Mouse (Mus musculus) brown adipose tissue, adult 24 weeks (tissue): ENCODE results near the gene Eno2. TPM values are rescaled to one million over a fixed set of nuclear protein-coding genes. Genes with fewer than 3 reads are reported as not detected.

Experiments
- H3K27ac ChIP-seq: fragments of 200-500 bp; replicated peaks from 2 replicates; pipeline ENCODE4 v1.5.1; 2012; ENCODE audit warnings: low read depth, mild to moderate bottlenecking, low read length
- H3K4me1 ChIP-seq: fragments of 200-500 bp; 2 replicates; pipeline ENCODE4 v1.6.1; 2012; ENCODE audit warnings: low read length, mixed read lengths; ENCODE audit not compliant: control insufficient read depth, insufficient read depth, insufficient read length
- H3K4me3 ChIP-seq: fragments of 200-500 bp; 2 replicates; pipeline ENCODE4 v1.5.1; 2012; ENCODE audit warnings: low read depth, mild to moderate bottlenecking, low read length, moderate library complexity; ENCODE audit not compliant: insufficient read depth
- polyA plus RNA-seq: library from polyadenylated mRNA; stranded (reverse); fragments of >200 nt; gene quantifications from 2 replicates; pipeline ENCODE4 v1.2.4, GENCODE M21; 2012; ENCODE audit not compliant: missing spikeins, insufficient read depth, insufficient read length

The Eno2 gene
- polyA plus RNA-seq, 1 experiment, result not detected

- H3K4me3 ChIP-seq, result no peak overlapping the region
- no peaks in the 10 kb centered on the region for H3K4me1 ChIP-seq
- no peak overlapping the region for H3K27ac ChIP-seq
Observed at GRCm38 (mm10) chr6:124789519-124789918, 20.0 kb upstream of the Eno2 start.

- no peaks in the 10 kb centered on the region for H3K4me1 ChIP-seq
- no peak overlapping the region for H3K27ac ChIP-seq
- no peak overlapping the region for H3K4me3 ChIP-seq
Observed at GRCm38 (mm10) chr6:124787722-124788121, 18.2 kb upstream of the Eno2 start.

GRCm38 (mm10) chr6:124786756-124787420 is 17.4 kb upstream of the Eno2 start:
- H3K4me3 ChIP-seq, result no peak overlapping the region
- H3K27ac ChIP-seq, result no peak overlapping the region
- H3K4me1 ChIP-seq, result no peaks in the 10 kb centered on the region

GRCm38 (mm10) chr6:124782436-124782835 is 13.0 kb upstream of the Eno2 start:
- Histone ChIP-seq H3K4me1 (no peaks in the 10 kb centered on the region; the same call in 1 of the 2 replicates), H3K4me3 (peak overlapping the region; percentile 25; the same call in 1 of the 2 replicates), H3K27ac (no peak overlapping the region)

- Histone ChIP-seq H3K27ac (no peak overlapping the region), H3K4me1 (no peaks in the 10 kb centered on the region; the same call in 1 of the 2 replicates), H3K4me3 (no peak overlapping the region)
Observed at GRCm38 (mm10) chr6:124780917-124781316, 11.4 kb upstream of the Eno2 start.

GRCm38 (mm10) chr6:124779984-124780416 is 10.5 kb upstream of the Eno2 start:
- Histone ChIP-seq H3K4me3 (peak overlapping the region; percentile 56), H3K27ac (no peak overlapping the region), H3K4me1 (no peaks in the 10 kb centered on the region; the same call in 1 of the 2 replicates)

- H3K4me1 ChIP-seq, result no peaks in the 10 kb centered on the region; the same call in 1 of the 2 replicates
- peak within 1 kb of the TSS; percentile 56 for H3K4me3 ChIP-seq
- no peak within 1 kb of the TSS for H3K27ac ChIP-seq
Observed at GRCm38 (mm10) chr6:124779222-124779983, 9.9 kb upstream of the Eno2 start, which contains the start of gene Lrrc23. Gene Lrrc23, minus strand, starts transcription at chr6:124779727.

GRCm38 (mm10) chr6:124770511-124770910 is 1.0 kb upstream of the Eno2 start:
- H3K4me3 ChIP-seq, result no peak overlapping the region

GRCm38 (mm10) chr6:124770013-124770412 is 540 bp upstream of the Eno2 start:
- Histone ChIP-seq H3K4me3 (no peak overlapping the region), H3K27ac (no peak overlapping the region), H3K4me1 (no peaks in the 10 kb centered on the region)

More at GRCm38 (mm10) chr6:124770511-124770910, 1.0 kb upstream of the Eno2 start:
- Histone ChIP-seq H3K4me1 (no peaks in the 10 kb centered on the region), H3K27ac (no peak overlapping the region)

GRCm38 (mm10) chr6:124768704-124769044 is 799 bp downstream of the Eno2 start:
- Histone ChIP-seq H3K4me3 (peak overlapping the region; percentile 66), H3K4me1 (no peaks in the 10 kb centered on the region), H3K27ac (no peak overlapping the region)

GRCm38 (mm10) chr6:124767920-124768703 is 1.4 kb downstream of the Eno2 start:
- Histone ChIP-seq H3K4me3 (peak overlapping the region; percentile 66; the same call in 1 of the 2 replicates), H3K27ac (no peak overlapping the region), H3K4me1 (no peaks in the 10 kb centered on the region)

GRCm38 (mm10) chr6:124767536-124767919 is 1.9 kb downstream of the Eno2 start:
- no peaks in the 10 kb centered on the region for H3K4me1 ChIP-seq
- H3K27ac ChIP-seq, result no peak overlapping the region
- no peak overlapping the region for H3K4me3 ChIP-seq

- Histone ChIP-seq H3K4me1 (no peaks in the 10 kb centered on the region), H3K27ac (no peak overlapping the region), H3K4me3 (no peak overlapping the region)
Observed at GRCm38 (mm10) chr6:124765951-124766350, 3.5 kb downstream of the Eno2 start.

- no peak overlapping the region for H3K4me3 ChIP-seq
Observed at GRCm38 (mm10) chr6:124759259-124759658, 10.2 kb downstream of the Eno2 start.

GRCm38 (mm10) chr6:124758849-124759232 is 10.6 kb downstream of the Eno2 start:
- no peak overlapping the region for H3K4me3 ChIP-seq
- peaks cover 11% of the 10 kb centered on the region for H3K4me1 ChIP-seq

More at GRCm38 (mm10) chr6:124759259-124759658, 10.2 kb downstream of the Eno2 start:
- Histone ChIP-seq H3K27ac (peak overlapping the region; percentile 79), H3K4me1 (peaks cover 11% of the 10 kb centered on the region)

More at GRCm38 (mm10) chr6:124758849-124759232, 10.6 kb downstream of the Eno2 start:
- peak overlapping the region; percentile 79 for H3K27ac ChIP-seq
